Mouse (Mus musculus) gastrocnemius, postnatal 10 days (tissue): ENCODE measurements around the gene Fgd3. TPM values are rescaled to one million over a fixed set of nuclear protein-coding genes. Genes with fewer than 3 reads are reported as not detected.
A peak's percentile ranks its signal among the peaks of the same experiment; 100 is the strongest.

Experiments
- DNase-seq: peaks from one replicate; pipeline ENCODE4 v3.0.0; 2021; ENCODE audit warnings: mixed read lengths
- long read RNA-seq, 2 experiments: library from polyadenylated mRNA; stranded (forward); transcript quantifications; one replicate each; pipeline ENCODE4 v2.0.0; 2021
- total RNA-seq, 2 experiments: library from RNA; stranded (reverse); gene quantifications; 2 replicates each; pipeline ENCODE4 v1.2.3; 2021

The Fgd3 gene
- total RNA-seq, result 1 to 10 TPM in 1 of 2 experiments, under 1 TPM in 1; 0.66 to 1.9 TPM
- long read RNA-seq, experiment 1, result 0 reads
- long read RNA-seq, experiment 2, result 0 reads

DNA sequence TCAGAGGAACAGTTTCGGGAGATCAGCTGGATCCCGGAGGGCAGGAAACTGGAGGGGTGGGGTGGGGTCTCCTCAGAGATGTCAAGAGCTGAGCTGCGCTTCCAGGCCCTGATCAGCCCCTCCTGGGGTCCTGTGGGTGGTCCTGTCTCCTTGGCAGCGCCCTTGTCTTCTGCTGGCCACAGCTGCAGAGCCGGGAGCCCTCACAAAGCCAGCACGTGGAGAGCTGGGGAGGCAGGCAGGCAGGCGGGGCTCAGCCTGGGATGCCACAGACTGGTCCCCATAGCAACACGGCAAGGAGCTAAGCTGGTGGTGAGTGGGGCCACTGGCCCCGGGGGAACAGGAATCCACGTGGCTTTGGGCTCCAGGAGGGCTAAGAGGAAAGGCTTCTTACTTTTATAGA is at the start of gene Fgd3:
Gene Fgd3 (minus strand): TSS at position 272 of the 400 bp plus-strand sequence.
- DNase-seq, result peak; percentile 35

DNA sequence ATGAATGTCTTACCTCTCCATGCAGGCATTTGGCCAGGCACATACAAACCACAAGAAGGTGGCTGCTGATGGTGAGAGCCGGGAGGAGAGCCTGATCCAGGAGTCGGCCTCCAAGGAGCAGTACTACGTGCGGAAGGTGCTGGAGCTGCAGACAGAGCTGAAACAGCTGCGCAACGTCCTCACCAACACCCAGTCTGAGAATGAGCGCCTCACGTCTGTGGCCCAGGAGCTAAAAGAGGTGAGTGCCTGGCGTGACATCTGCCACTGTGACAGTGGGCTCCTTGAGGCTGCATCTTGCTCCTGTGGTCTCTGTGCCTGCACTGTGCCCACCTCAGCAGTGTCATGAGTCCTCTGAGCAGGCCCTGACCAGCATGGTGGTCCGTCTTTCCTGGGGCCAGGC is 49.3 kb upstream of the Fgd3 start:
- no peak for DNase-seq

DNA sequence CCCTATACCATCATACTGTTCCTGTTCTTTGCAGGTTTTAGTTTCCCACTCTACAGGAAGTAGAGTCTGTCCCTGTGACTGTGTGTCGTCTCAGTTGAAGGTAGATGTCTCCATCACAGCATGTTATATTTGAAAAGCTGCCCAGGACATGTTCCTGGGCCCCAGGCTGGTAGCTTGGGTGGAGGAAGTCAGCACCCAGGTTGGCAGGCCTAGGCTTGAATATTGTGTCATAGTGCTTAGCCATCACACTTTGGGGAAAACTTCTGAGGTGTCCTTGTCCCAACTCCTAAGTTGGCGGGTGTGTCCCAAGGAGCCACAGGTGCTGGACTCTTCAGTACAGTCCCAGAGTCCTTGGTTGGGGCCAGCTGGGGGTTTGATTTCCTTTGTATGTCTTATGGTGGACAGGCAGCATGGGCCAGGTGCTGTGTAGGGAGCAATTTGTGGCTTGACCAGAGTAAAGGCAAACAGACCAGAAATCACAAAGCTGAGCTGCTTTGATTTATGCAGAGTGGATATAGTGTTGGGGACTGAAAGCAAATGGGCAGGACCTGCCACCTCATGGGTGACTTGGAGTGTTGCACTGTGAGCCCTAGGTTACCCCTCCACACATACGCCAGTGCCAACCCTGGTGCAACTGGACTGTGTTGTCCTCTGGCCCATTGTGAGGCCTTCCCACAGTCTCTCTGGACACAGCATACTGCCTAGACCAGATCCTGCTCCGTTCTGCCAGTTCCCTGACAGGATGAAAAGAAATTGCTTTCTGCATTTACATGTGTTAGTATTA is 47.7 kb upstream of the Fgd3 start:
- DNase-seq, result no peak

DNA sequence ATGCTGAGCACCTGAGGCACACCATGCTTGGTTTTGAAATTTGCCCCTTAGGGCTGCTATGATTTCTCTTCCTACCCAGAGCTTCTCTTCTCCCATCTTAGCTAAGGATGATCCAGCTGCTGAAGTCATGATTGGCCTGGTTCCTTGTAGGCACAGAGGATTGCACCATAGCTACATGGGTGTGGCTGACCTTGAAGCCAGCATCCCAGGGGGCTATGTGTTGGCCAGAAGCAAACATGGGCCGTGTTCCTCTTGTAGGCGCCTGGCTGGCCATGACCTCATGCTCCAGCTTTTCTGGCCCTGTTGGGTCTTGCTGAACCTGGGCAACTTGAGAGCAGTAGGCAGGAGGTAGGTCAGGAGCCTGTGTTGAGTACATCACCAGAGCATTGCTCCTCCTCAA is 44.6 kb upstream of the Fgd3 start:
- peak; percentile 45 for DNase-seq

DNA sequence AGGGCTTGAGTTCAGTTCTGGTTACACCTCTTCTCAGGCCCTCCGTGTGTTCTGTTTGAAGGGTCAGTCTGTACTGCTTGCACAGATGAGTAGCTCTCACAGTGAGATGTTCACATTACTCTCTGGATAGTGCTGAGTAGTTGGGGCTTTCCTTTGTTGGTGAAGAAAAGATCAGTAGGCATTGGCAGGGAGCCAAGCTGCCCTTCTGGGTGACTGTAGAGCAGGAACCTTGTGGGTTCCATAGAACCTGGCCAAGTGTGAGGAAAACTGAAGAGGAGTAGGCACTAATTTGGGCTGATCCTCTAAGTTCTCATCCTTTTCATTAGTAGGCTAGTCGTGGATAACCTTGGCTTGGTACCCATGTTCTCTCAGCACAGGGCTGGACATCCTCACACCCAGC is 42.7 kb upstream of the Fgd3 start:
- no peak for DNase-seq

DNA sequence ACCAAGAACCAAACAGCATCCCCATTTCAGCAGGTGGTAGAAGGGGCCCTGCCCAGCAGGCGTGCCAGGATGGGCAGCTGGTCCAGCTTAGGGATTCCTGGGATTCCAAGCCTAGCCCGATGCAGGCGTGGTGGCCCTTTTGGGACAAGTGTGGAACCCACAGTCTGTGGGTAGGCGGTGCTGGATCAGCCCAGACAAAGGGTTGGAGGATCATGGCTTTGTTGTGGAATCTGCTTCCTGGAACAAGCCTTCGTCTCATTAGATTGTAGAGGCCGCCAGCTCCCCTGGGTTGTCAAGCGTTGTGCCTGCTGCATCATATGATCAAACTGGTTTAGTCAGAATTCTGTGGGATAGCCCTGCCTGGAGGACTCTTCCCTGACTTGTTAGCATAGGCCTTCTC is 42.3 kb upstream of the Fgd3 start:
- no peak for DNase-seq

DNA sequence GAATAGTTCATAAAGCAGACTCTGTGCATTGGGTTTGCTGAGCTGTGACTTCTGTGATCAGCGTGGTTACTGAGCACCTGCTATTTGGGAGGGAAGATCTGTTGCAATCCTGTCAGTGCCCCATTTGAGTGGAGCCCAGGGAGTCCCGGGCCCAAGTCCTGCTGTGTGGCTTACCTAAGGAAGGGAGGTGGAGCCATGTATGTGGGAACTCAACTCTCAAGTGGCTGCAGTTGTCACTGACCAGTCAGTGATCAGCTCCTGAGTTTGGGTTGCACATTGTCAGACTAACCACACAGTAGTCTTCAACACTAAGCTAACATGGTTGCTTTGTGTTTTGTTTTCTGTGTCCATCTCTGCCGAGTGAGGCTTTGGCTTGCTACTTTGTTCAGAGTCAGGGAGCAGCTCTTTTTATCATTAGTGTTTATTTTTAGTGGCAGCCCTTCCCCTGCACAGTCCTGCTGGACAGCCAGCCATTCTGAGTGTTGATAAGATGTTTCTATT is 40.8 kb upstream of the Fgd3 start:
- no peak for DNase-seq

DNA sequence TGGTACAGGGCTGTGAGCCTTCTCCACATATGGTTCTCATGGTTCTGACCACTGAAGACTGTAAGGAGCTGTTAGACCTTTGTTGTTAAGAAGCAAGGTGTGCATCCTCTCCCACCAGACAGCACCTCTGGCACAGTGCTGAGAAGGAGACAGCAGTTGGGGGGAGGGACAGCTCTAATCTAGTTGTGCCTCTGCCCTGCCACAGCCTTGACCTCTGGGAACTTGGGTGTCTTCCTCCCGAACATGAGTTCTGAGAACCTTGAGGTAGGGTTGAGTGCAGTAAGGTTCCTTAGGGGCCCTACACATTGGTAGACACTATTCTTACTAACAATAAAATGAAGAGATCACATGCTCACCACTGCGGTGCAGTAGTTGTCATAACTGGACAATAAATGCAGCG is 38.1 kb upstream of the Fgd3 start:
- no peak for DNase-seq

DNA sequence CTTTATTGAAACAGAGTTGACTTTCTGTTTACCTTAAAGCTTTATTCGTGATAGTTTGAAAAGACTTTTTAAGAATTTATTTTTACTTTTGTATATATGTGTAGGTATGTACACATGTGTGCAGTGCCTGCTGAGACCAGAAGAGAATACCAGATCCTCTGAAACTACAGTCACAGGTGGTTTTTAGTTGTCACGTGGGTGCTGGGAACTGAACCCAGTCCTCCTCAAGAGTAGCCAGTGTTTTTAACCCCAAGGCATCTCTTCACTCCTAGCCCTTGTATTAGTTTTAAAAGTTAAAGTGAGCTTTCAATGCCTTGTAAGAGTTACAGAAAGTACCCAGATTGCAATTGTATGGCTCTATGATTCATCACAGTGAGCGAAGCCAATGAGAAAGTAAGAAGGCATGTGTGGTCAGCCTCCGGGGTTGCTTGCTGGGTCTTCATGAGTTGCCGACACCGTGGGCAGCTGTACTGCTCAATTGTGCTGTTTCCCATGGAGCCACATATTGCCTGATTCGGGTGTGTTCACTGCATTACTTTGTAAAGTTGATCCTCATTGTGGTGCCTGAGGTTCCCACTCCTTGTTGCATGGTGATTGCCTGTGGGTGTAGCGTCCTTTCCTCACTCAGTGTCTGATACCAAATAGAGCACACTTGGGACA is 37.4 kb upstream of the Fgd3 start:
- DNase-seq, result no peak

DNA sequence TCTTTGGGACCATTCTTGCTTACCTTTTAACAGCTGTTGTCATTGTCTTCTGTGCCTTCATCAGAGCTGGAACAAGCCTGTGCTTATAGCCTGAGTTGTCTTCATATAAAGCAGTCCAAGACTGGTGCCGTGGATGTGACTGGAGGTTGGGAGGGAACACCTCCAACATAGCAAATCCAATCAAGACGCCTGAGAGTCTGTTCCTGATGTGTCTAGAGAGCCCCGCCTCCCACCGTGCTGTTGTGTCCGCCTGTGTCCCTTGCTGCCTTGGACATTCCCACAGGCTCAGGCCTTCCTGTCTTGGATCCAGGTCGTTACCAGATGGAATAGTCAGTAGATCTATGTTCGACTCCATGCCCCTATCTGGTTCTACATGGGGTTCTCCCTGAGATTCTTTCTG is 36.0 kb upstream of the Fgd3 start:
- no peak for DNase-seq

DNA sequence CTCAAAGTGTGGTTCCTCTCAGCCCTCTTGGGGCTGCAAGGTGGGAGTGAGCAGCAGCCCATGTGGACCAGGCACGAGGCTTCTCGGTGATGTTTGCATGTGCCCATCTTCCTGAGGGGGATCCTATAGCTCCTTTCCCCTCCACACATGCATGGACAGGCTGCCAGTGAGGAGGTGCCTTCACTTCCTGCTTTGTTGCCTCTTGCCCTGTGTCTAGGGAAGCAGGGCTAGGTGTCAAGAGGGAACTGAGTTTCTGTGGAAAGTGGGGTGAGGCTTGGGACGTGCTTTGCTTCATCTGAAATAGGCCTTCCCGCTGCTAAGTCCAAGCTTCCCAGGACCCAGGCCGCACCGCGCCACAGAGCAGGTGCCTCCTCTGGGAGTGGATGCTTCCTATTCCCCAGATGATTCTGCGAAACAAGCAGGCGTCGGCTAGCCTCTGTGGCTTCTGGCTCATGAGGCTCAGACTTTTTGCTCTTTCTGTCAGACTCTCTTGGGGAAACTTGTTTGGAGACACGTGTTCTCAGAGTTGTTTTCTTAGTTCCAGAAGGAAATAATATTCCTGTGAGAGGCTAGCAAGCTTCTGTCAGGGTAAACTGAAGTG is 35.5 kb upstream of the Fgd3 start:
- no peak for DNase-seq

DNA sequence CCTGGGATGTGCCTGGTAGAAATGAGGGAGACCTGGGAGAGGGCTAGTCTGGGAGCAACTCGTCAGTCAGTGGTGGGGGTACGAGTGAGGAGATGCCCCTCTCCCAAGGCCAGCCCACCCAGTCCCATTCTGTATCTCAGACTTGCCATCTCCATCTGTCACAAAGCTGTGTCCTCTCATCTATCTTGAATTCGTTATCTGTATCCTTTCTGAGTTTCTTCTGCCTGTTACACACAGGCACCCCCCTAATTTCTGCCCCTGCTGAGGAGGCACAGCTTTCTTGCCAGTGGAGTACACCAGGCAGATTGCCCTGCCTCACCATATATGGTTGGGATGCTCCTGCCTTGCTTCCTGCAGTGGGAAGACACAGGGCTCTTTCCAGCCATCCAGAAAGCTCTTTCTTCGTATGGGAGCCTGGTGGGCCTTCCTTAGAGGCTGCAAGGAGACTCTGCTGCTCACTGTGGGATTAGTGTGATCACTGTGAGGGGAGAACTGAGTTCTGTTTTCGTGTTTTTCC is 33.9 kb upstream of the Fgd3 start:
- DNase-seq, result no peak

DNA sequence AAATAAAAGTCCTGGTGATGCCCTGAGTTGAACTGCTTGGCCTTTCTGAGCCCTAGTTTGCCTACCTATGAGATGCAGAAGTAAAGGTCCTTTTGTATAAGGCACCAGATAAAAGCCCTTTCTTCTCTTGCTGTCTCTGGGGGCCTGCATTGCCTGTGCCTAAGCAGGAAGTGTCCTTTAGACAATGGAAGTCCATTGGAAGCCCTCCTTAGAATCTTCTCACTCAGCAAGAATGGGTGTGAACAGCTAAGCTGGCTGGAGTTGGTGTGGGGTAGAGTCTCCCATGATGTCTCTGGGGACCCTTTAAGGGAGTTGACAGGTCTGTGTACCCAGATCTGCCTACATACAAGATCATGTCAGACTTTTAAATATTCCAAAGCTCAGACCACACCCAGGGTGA is 33.3 kb upstream of the Fgd3 start:
- DNase-seq, result no peak

DNA sequence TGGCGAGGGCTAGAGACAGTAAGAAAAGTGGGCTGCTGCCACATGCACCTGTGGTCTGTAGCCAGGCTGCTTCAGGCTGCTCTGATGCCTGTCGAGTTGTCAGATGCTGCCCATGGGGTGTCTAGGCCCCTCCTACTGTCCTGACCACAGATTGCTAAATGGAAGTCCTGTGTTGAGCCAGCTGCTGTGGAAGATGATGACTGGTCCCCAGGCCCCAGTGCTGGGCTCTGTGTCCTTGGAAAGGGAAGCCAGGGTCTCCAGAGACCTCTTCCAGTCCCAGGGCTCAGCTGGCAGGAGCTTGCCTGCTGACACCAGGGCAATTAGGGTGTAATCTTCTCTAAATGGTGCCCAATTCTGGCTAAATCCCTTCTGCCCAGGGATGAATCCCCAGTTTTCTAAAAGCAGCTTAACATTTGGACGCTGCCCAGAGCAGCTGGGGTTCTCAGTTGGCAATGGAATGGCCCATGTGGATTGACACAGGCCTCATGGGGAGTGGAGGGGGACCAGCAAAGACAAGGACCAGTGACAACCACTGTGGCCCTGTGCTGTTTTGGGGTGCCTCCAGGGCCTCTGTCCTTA is 32.6 kb upstream of the Fgd3 start:
- DNase-seq, result no peak

DNA sequence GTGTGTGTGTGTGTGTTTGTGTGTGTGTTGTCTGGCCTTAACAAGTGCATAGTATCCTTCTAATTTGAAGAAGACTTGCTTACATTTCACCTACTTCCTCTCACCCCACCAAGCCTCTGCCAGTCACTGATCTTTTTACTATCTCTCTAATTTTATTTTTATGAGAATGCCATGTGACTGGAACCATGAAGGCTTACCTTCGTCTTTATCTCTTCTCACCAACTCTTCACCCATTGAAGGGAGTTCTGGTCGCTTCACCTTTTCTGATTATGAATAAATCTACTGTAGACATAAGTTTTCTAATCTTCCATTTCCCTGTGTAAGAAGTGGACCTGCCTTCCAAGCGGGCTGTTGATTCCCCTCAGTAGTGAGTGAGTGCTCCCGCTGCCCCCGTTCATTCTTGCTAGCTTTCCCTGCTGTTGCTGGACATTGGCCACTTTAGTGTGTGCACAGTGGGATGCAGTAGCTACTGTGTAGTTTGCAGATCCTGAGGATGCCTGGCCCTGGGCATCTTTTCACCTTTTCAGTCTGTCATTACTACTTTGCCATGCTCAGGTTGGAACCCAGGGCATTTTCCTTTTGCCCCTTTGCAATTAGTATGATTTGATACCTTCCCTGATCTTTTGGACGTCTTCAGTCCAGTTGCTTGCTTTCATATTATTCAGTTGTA is 29.9 kb upstream of the Fgd3 start:
- no peak for DNase-seq

DNA sequence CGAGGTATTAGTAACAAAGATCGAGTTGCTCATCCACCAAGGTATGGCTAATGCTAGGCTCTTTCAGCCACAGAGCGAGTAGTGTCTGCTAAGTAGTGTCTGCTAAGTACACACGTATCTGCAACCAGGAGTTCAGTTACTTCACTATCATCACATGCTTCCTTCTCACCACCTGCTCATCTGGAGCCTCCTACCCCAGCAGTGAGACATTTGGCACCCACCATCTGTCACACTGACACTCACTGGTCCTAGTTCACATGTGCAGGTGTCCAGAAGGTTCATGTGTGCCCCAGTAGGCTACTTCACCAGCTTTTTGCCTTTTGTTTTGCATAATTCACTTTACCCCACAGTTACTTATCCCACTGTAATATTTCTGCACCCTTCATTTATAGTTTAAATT is 29.2 kb upstream of the Fgd3 start:
- no peak for DNase-seq

DNA sequence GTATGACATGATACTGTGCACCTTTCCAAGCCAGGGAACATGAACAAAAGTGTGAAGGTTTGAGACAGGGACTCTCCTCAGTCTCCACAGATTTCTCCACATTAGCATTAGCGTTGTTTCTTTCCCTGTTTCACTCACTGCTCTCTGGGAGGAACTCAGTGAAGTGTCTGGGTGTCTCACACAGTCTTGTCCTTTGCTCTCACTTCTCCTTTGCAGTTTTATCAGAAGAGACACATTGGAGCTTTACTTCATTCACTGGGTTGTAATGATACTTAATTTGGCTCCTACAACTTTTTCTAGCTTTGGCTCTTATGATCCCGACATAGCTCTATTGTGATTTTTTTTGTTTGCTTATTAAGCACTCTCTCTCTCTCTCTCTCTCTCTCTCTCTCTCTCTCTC is 28.4 kb upstream of the Fgd3 start:
- DNase-seq, result no peak

DNA sequence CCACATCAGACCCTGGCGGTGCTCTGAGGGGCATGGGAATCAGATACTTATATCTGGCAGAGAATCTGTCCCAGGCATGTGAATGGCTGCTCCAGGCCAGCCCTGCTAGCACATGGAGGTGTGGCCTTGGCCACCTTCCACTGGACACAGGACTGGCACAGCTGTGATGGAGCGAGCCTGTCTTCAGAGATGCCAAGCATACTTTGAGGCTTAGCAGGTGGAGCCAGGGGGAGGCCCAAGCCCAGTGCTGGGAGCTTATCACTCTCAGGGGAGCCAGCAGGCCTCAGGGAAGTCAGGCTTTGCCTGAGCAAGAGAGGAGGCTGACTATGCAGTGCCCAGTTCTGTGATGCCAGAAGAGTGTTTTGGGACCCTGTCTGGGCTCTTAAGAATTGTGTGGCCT is 25.4 kb upstream of the Fgd3 start:
- peak; percentile 68 for DNase-seq

DNA sequence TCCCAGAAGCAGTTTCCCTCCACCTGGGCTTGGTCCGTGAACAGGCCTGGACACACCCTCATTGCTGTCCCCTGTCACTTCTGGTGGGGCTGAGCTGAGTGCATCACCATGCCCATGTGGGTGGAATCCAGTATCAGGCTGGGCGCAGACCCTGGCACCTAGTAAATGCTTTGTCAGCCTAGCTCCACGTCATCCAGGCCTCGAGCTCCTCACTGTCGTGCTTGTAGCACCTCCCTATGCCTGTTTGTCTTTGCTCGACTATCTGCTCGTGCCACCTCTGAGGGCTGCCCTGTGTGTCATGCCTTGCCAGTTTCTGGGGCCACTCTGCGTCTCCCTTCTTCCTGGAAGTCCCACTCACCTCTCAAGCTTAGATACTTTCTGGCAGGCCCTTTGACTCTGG is 24.5 kb upstream of the Fgd3 start:
- no peak for DNase-seq

DNA sequence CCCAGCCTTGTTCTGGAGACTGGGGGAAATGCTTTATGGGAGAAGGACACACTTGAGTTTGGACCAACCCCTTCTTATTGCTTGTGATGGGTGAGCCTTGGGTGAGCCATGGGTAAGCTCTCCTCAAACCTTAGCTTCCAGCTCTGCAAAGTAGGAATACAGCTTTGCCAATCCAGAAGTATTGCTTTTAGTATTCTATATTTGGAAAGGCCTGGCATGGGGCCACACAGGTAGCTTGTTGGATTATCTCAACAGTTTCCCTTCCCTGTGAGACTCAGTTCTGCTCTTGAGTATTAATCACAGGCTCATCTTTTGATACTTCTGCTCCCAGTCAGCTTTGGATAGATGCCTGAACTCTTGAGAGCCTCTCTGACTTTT is 22.6 kb upstream of the Fgd3 start:
- no peak for DNase-seq

DNA sequence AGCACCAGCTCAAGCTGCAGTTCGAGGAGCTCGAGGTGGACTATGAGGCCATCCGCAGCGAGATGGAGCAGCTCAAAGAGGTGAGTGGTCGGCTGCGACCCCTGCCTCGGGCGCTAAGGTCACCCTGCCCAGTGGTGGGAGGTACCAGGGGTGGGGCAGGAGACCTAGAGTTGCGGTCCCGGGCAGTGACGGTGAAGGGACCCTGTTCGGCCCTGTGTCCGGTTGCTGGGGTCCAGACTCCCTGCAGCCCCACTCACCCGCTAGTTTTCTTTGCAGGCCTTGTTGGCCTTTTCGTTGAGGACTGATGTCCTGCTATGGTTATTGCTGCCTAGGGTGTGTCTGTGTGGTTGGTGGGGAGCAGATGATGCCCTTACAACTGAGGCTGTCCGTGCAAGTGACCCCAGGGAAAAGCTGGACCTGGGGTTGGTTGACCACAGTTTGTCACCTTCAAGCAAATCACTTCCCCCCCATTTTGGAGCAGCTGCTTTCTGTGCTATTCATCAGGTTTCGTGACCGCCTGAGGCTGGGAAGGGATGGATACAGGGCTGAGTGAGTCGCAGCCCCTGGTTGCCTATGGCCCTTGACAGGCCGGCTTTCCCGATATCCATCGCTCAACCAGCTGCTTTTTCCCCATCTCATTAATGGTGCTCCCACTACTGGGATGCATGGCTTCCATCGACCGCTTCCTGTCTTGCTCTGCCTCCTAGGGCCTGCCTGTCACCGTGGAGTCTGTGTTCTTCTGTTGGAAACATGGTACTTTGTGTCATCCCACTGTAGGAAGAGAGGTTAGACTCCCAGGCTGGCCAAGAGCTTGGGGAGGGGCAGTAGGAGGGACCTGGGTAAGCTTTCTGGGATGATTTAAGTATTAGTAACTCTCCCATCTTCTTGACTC is 22.0 kb upstream of the Fgd3 start:
- no peak for DNase-seq
